Mouse (Mus musculus) brain, embryonic 14.5 days (tissue): ENCODE results near the gene Igsf9.

Source experiments
- CTCF ChIP-seq: fragments of 200-500 bp; IDR thresholded peaks from 2 replicates; pipeline ENCODE4 v1.5.1; 2012; ENCODE audit warnings: inconsistent platforms, mild to moderate bottlenecking, moderate library complexity, borderline replicate concordance; ENCODE audit not compliant: insufficient read depth, insufficient read length; ENCODE audit errors: extremely low read depth
- POLR2A ChIP-seq: fragments of 200-500 bp; IDR thresholded peaks from 2 replicates; pipeline ENCODE4 v1.6.1; 2012; ENCODE audit warnings: mild to moderate bottlenecking, inconsistent platforms, borderline replicate concordance; ENCODE audit not compliant: poor library complexity, insufficient read depth, insufficient read length, severe bottlenecking; ENCODE audit errors: extremely low read depth

- TF ChIP-seq CTCF: no peak
- no peak for TF ChIP-seq POLR2A
These were observed 51.0 kb downstream of the Igsf9 start for GRCm38 (mm10) chr1:172532551-172532950.
